Mouse (Mus musculus) frontal cortex, postnatal 14 days (tissue): ENCODE measurements at regions not wholly inside any gene's neighbourhood (a gene's known extent, or its start where the extent isn't known, plus 50 kb on each side); places are given as distances from the start of the nearest gene placed in this dataset.

Experiments used
- DNase-seq, 2 experiments: peaks; one replicate each; pipeline ENCODE4 v3.0.0; 2022; ENCODE audit warnings: low spot score in 2 of 2

DNA sequence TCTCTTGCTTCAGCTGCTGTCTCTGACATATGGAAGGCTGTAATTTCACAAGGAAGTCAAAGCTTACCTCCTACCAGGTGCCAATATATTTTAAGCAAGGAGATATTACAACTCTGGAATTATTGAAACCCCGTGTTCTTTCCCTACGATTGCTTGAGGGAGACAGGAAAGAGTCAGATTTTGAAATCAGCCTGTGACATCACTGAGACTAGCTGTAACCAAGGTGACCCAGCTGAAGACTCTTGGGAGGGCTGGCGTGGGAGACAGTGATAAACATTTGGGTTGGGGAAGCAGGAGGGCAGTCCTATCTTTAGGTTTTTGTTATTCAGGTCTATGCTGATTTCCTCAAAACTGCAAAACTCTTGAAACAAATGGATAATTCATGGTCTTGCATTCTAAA lies 518.4 kb upstream of the Id2 start:
- DNase-seq, result no peak

DNA sequence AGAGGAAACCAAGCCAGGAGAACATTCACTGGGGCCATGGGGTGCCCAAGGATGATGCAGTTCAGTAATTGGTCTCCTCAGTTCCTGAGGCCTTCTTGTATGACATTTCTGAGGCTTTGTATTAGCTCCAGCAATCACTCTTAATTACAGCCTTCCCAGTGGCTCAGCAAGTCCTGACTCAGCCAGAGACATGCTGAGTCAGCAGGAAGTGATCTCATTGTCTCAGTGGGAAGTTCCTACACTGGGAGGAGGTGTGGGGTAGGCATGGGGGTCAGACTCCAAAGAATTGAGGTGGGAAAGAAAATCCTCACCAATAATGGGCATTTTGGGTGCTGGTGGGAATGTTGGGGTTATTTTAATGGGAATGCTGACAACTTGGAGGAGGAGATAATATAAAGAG lies 516.5 kb upstream of the Id2 start:
- no peak for DNase-seq

DNA sequence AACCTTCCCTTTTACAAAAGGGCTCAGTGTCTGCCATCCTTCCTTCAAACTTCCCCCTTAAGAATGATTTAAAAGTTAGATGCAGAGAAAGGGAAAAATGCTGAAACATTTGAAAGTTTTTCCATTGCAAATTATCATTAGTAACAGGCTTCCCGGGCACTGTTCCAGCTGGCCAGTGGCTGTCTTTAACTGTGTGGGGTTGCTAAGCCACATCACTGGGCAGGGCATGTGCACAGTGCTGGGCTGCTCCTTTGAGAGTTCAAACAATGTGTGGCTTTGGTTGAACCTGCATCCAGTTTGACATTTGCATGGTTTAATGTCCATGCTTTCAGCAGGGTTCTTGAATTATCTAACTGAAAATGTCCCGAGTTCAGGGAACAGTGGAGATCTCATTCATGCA lies 512.1 kb upstream of the Id2 start:
- DNase-seq, result no peak

DNA sequence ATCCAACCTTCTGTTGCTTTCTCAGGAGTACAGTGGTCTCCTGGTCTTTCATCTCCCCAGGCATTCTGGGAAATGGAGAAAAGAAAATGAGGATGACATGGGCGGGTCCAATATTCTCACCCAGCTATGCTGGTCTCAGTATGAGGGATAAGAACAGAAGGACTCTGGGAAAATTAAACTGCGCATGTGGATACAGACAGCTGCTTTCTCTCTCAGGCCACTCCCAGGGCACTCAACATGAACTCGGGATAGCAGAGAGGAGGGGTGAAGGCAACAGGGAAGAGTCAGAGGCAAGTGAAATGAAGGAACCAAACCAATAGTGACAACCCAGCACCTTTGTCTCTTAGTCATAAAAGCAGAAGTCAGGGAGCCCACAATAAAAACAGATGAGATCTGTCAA lies 508.5 kb upstream of the Id2 start:
- no peak for DNase-seq

DNA sequence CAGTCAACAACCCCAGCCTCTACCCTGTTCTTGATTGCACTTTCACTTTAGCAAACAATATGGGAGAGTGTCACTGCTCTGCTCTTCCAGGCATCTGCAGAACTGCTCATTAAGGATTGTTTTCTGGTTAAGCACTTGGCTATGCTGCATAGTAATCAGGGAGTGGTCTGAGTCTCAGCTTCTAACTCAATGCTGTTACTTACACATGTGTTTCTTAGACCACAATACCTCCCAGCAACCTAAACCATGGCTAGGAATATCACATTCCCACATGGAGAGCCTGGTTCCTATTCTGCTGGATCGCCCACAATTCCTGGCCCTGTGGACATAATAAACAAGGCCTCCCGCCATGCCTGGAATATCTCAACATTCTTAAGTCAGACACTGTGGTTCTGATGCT lies 493.3 kb upstream of the Id2 start:
- no peak for DNase-seq

DNA sequence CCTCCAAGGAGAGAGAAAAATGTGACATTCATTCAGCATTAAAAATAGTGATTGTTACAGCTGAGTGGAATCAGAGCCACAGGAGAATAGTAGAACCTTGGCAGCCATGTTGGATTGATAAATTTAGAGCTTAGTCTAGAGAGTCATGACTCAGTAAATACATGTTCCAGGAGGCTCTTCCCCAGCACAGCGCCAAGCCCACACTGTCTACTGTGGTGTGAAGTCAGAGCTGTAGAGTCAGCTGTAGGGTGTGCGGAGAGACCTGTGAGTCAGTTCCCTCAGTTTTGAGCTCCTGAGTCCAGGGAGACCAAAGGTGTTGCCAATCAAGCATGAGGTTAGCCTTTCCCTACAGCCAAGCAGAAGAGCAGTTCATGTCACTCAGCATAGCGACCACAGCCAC lies 488.8 kb upstream of the Id2 start:
- no peak for DNase-seq

DNA sequence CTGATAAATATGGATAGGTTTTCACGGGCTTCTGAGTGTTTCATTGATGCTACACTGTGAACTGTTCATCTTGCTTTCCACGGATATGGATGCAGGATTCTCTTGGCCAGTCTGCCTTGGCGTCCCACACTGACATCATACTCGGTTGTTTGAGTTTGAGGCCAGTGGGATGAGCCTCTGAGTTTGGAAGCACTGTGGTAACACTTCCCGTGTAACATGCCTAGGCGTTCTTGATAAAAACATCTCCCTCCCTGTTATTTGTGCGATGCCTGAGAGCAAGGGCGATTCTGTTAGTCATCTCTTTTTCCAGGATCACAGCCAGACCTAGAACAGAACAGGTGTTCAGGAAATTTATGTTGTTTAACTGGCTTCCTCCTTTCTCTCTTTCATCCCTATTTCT lies 482.5 kb upstream of the Id2 start:
- no peak for DNase-seq

DNA sequence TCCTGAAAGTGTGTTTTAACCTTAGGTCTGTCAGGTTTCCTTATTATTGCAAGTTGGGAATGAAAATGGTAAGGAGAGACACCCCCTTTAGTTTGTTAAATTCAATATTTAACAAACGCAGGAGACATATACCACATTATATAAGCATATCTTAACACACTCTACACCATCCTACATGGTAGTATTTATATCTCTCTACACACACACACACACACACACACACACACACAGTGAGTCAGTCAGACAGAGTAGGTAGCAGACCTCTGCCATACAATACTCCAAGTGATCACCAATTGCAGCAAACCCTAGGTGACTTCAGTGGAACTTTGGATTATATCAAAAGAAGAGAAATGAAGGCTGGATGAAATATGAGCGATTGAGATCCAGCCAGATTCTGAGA lies 468.2 kb upstream of the Id2 start:
- DNase-seq, result no peak

DNA sequence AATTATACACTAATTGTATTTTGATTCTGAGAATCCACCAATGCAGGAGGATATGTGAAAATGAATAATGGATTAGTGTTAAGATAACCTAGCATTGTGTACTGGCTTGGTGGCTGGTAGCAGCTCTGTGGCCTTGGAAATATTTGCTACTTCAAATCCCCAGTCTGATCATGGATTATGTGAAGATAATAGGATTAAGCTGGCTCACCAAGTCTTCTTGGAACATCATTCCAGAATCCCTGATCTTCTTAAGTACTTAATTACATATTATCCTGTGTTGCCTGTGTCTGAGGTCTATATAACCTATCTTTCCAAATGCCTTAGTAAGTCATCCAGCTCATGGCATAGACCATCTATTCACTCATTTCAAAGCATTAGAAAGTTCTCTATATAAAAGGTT lies 462.7 kb upstream of the Id2 start:
- DNase-seq, result no peak

DNA sequence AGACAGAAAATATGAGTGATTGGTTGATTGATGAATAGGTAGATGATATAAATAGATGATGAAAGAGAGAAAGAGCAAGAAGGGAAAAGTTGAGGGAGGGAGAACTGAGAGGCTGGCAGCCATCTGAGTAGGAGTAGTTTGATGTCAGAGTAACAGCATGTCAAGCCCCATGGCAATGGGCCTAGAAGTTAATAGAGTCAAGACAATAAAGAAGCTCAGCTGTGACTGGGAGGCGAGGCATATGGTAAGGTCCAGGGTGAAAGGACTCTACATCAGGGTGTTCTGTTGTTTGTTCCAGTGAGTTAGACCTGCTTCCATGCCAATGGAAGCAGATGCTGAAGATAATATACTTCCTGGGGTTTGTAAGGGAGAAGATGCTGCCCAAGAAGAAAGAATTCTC lies 456.7 kb upstream of the Id2 start:
- no peak for DNase-seq

DNA sequence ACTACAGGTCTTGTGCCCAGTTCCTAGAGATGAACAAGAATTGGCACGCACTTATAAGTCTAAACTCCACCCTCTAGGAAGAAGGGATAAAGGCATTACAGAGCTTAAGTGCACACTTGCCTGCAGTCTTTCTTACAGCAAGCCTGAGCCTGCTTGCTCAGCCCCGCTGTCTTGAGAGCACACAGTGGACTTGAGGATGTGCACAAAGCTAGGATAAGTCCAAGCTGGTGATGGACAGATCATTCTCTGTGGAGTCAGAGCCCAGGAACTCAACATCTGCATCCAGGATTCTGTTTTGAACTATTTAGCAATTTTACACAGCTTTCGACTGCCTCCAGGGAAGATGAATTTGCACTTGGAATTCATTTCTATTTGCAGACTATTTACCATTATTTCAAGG lies 452.8 kb upstream of the Id2 start:
- no peak for DNase-seq

DNA sequence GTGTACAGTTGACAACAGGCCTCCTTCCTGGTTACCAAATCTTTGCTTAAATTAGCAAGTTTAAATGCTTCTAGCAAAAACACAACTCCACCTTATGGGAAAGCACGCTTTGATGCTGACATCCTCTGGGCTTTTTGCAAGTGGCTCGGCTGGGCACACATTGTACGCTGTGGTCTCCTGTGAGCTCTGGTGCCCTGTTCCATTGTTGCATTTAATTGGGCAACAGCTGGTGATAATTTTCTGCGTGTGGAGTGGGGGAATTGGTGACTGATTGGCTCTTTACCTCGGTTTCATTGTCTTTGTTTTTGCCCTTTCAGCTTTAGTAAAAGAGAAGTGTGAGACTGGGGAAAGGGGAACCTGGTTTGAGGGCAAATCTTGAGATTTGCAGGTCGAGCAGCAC lies 447.3 kb upstream of the Id2 start:
- DNase-seq, result no peak

DNA sequence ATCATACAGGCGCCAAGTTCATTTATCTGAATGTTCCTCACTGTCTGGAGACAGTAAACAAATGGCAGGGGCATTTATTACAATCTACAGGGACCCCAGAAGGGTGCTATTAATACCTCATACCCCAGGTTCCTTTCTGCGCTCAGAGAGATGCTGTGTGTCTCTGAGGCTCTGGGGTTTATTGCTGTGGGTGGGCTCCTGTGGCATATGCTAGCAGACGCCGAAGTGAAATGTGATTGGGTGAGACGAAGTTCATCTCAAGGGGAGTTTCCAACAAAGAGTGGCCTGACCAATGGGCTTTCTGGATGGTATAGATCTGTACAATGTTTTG lies 437.6 kb upstream of the Id2 start:
- DNase-seq, result no peak

DNA sequence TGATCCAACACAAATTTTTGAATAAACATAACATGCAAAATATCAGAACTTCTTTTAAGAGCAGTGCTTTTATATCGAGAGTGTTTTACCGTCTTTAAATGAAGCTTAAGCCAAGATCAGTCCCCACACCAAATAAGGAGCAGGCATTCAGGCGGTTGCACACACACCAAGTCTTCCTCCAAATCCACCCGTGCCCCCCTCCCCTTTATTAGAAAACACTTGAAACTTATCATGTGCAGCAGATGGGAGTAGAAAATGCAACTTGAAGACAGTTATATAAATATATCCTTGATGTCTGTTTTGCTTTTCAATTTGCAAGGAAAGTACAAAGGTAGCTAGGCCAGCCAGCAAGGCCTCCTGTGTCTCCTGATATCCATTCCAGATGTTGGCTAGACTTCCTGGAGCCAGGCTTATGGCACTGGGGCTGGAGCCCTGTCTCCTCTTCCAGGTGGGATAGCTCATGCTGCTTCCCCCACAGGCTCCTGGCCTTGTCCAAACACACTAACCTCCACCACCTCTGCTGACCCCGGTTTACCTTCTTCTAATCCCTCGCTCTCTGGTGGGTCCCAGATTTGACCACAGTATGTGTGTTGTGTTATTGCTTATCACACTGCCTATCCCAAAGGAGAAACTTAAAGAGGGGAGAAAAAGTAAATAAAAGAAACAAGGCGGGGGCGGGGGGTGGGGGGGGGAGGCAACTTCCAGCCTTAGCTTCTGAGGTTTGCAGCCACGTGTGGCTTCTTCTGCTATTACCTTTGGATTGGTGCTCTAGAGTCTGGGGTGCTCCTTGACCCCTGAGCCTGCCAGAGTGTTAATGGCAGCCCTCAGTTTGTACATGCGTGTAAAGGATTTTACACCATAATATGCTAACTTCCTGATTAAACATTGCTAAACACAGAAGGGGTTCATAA lies 437.0 kb upstream of the Id2 start:
- no peak for DNase-seq

DNA sequence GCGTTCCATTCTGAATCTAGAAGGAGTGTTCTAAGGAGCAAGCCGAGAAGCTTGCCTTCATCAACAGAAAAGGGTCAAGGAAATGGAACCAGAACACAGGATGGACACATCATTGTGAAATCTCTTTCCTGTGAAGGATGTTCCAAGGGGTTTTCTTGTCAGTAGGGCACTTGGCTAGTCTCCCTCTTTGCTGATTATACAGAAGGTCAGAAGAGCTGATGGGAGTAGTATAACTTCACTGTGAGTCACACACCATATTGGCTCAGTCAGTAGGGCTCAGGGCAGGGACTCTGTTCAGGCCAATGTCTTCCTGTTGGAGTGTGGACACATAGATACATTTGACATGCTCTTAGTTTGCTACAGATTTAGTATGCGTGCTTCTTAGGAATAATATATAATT lies 433.5 kb upstream of the Id2 start:
- no peak for DNase-seq

DNA sequence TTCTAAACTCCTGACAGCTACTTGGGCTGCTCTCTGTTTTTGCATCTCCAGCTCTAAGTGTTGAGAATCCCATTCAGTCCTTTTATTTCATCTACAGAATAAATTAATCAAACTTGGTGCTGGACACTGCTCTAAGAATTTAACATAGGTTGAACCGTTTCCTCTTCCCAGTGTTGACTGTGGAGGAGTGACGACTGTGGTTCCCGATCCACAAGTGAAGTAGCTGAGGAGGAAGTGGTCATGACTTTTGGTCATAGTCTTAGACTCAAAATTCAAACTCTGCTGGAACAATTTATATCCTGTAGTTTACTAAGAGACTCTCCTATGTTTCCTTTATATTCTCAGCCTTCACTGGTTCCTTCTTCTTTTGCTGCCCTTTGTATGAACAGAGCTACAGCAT lies 432.6 kb upstream of the Id2 start:
- no peak for DNase-seq

DNA sequence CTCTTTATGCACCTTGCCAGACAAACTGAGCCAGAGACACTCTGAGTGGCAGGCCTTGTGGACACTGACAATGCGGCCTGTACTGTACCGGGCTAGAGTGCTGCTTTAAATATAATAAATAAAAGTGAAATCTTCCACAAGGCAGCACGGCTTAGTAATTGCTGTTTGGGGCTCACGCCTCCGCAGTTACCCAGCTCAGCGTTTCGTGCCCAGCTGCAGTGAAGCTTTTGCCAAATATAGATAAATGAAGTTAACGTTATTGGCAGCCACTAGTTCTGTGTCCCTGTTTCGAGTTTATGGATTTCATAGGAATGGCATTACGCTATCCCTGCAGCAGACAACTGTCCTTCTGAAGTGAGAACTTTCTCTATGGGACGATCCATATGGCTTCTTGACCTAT lies 429.7 kb upstream of the Id2 start:
- DNase-seq, result peak; percentile 16 to 22

DNA sequence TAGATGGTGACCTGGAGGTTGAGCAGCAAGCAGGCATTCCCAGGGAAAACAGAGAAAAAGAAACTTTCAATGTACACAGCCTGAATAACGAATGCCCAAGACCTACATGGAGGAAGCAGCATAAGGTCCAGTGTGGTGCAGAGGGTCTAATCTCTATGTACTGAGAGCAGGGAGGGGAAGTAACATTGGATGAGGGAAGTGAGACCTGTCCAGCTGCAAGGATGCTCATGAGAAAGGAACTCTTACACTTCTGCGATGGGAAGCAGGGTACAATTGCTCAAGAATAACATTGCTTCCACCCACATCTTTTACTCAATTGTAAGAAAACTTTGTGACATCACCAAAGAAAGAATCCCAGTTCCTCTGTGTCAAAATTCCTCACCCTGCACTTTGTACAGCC lies 419.8 kb upstream of the Id2 start:
- DNase-seq, result no peak

DNA sequence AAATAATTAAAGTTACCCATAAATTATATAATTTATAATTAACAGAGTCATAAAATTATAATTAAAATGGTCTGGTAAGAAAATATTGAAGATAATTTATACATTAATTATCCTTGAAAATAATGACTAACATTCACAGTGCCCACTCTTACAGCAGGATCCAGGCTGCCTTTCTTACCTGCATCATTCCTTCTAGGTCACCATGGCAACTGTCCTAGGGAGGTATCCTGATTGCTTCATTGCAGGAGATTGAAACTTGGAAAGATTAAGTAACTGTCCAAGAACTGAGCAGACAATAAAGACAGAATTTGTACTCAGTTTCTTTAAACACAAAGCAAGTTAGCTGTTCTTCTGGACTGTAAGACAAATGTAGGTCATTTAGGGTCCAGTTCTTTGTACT lies 416.7 kb upstream of the Id2 start:
- no peak for DNase-seq

DNA sequence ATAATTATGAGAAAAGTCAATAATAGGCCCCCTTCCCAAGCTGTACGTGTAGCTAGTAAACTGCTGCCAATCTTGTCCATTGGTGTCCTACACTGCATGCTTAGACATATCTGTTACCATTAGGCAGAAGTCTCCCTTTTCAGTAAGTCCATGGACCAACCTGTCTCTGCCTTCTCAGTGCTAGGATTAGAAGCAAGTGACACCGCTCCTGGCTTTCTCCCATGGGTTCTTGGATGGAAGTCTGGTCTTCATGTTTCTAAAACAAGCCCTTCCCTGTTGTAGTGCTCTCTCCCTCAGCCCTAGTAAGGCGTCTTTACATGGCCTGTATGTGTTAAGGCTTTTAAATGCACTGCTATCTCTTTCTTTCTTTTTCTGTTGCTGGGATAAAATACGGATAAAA lies 412.7 kb upstream of the Id2 start:
- DNase-seq, result no peak

DNA sequence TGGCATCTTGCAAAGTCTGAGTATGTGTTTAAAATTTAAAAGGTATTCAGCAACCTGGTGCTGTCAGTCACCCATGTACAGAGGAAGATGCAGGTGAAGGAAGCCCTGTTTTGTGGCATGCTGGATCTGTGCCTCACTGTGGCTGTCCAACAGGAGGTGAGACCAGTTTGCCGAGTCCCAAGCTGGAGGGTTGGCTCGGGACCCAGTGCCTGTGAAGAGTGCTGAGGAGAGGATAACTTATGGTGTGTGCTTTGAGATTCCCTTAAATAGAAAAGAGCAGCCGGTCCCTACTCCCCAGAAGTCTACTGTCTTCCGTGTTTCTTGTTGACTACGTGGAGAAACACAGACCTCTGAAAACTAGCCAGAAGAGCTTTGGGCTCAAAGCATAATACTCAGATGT lies 396.3 kb upstream of the Id2 start:
- no peak for DNase-seq

DNA sequence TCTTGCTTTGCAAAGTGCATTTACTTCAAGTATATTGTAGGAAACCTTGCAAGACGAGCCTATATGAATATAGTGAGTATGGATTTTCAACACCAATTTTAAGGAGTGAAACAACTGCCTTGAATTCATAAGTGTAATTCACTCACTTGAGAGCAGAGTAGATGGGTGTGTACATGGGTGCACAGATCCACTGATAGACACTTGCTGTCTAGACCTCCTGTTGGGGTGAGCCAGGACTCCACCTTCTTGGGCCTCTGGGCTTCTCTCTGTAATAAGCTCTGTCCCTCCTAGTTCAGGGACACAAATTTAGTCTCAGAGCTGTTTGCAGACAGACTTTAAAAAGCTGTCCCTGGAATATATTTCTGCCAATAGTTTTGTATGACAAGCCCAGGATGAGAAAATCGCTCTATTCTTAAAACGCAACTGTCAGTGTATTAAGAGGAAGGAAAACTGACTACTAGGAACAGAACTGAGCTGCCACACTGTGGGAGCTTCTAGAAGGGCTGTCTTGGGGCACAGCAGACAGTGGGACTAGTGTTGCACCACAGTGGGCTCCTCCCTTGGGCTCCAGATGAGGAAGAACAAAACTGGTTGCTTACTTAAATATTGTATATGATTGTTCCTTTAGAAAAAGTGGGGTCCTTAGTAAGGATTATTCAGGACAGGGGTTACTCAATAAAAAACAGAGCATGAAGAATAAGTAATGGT lies 395.7 kb upstream of the Id2 start:
- DNase-seq, result no peak

DNA sequence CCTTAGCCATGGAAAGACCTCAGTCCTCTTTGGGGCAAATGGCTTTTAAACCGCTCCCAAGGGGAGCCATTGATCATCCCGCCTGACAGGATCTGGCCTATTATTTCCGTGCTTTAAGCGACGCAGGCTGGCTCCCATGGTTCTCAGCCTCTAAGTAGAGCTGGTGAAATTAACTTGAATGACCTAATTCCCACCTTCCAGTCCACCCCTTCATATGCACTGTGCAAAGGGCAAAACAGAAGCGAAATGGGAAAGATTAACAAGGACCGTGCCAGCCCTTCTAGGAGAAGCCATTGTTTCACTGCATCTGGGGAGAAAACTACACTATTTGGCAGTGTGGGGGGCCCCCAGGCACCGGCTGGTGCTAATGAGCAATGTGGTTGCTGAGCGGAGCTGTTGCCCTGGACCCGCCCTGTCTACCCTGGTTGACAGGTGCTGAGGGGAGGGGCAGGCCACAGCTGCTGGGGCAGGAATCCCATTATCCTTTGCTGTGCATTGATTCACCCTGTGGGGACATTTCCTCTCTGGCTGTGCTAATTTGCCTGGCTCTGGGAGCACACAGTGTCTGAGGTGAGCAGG lies 378.3 kb upstream of the Id2 start:
- DNase-seq, result no peak
